Mouse (Mus musculus): ENCODE measurements around the gene Dbnl. TPM values are rescaled to one million over a fixed set of nuclear protein-coding genes. Genes with fewer than 3 reads are reported as not detected.

The Dbnl gene
- polyA plus RNA-seq, 1 experiment from 2014 or later = 86.7 TPM

- H3K4me3 ChIP-seq (ENCODE audit: low read length) = no peak overlapping the region
- no peak overlapping the region for H3K9ac ChIP-seq (ENCODE audit: low read length)
- H3K4me1 ChIP-seq (ENCODE audit: control insufficient read depth, insufficient read depth, low read length) = peaks cover 7% of the 10 kb centered on the region
- ATAC-seq (replicated peaks; ENCODE audit: extremely low read depth, insufficient read depth, low FRiP score) = no peak
- no peak overlapping the region for H3K27ac ChIP-seq (ENCODE audit: low read length)
- WGBS = 44% methylated on average over 1 of the region's 1 CpGs
- no peak overlapping the region for H3K4me2 ChIP-seq (ENCODE audit: low read depth, low read length)
- peaks cover 17% of the 10 kb centered on the region; the same call in 1 of the 2 replicates for H3K36me3 ChIP-seq (ENCODE audit: control insufficient read depth, insufficient read depth)
- H3K27me3 ChIP-seq (ENCODE audit: control insufficient read depth, insufficient read depth, low read length) = no peaks in the 10 kb centered on the region
- H3K9me3 ChIP-seq (replicated peaks; ENCODE audit: control insufficient read depth, low read length) = no peaks in the 10 kb centered on the region
Observed at GRCm38 (mm10) chr11:5836126-5836525, 47.8 kb downstream of the Dbnl start.

- H3K9ac ChIP-seq (ENCODE audit: low read length) = peak within 1 kb of the TSS; percentile 76
- H3K36me3 ChIP-seq (ENCODE audit: control insufficient read depth, insufficient read depth) = peaks cover 7% of the 10 kb centered on the region; the same call in 1 of the 2 replicates
- H3K27me3 ChIP-seq (ENCODE audit: control insufficient read depth, insufficient read depth, low read length) = no peaks in the 10 kb centered on the region
- under 1% methylated on average over 63 of the region's 63 CpGs for WGBS
- peak within 1 kb of the TSS; percentile 61 for H3K4me3 ChIP-seq (ENCODE audit: low read length)
- peak within 1 kb of the TSS; percentile 77 for H3K27ac ChIP-seq (ENCODE audit: low read length)
- peaks cover 5% of the 10 kb centered on the region for H3K4me1 ChIP-seq (ENCODE audit: control insufficient read depth, insufficient read depth, low read length)
- peaks cover 2% of the 10 kb centered on the region; the same call in 1 of the 2 replicates for H3K9me3 ChIP-seq (replicated peaks; ENCODE audit: control insufficient read depth, low read length)
- H3K4me2 ChIP-seq (ENCODE audit: low read depth, low read length) = peak within 1 kb of the TSS; percentile 71
- ATAC-seq (replicated peaks; ENCODE audit: extremely low read depth, insufficient read depth, low FRiP score) = peak; percentile 92
Observed at GRCm38 (mm10) chr11:5837251-5838246, 49.3 kb downstream of the Dbnl start, which contains the start of gene Polm. Gene Polm (minus strand): TSS chr11:5838016.

- Histone ChIP-seq H3K9me3 (replicated peaks; ENCODE audit: control insufficient read depth, low read length) (peaks cover 2% of the 10 kb centered on the region; the same call in 1 of the 2 replicates), H3K4me3 (ENCODE audit: low read length) (no peak overlapping the region), H3K27me3 (ENCODE audit: control insufficient read depth, insufficient read depth, low read length) (no peaks in the 10 kb centered on the region), H3K27ac (ENCODE audit: low read length) (no peak overlapping the region), H3K36me3 (ENCODE audit: control insufficient read depth, insufficient read depth) (no peaks in the 10 kb centered on the region), H3K4me2 (ENCODE audit: low read depth, low read length) (no peak overlapping the region), H3K9ac (ENCODE audit: low read length) (no peak overlapping the region), H3K4me1 (ENCODE audit: control insufficient read depth, insufficient read depth, low read length) (peaks cover 5% of the 10 kb centered on the region)
- WGBS = 82% methylated on average over 7 of the region's 7 CpGs
- ATAC-seq (replicated peaks; ENCODE audit: extremely low read depth, insufficient read depth, low FRiP score) = no peak
Observed at GRCm38 (mm10) chr11:5840346-5840745, 52.1 kb downstream of the Dbnl start.

GRCm38 (mm10) chr11:5841751-5842150 lies 53.5 kb downstream of the Dbnl start:
- H3K4me1 ChIP-seq (ENCODE audit: control insufficient read depth, insufficient read depth, low read length) = peaks cover 5% of the 10 kb centered on the region
- no peak overlapping the region for H3K9ac ChIP-seq (ENCODE audit: low read length)
- H3K27me3 ChIP-seq (ENCODE audit: control insufficient read depth, insufficient read depth, low read length) = no peaks in the 10 kb centered on the region
- whole genome bisulfite sequencing = 93% methylated on average over 2 of the region's 2 CpGs
- H3K4me3 ChIP-seq (ENCODE audit: low read length) = no peak overlapping the region
- no peaks in the 10 kb centered on the region for H3K36me3 ChIP-seq (ENCODE audit: control insufficient read depth, insufficient read depth)
- H3K27ac ChIP-seq (ENCODE audit: low read length) = no peak overlapping the region
- H3K4me2 ChIP-seq (ENCODE audit: low read depth, low read length) = no peak overlapping the region
- ATAC-seq (replicated peaks; ENCODE audit: extremely low read depth, insufficient read depth, low FRiP score) = no peak
- peaks cover 2% of the 10 kb centered on the region; the same call in 1 of the 2 replicates for H3K9me3 ChIP-seq (replicated peaks; ENCODE audit: control insufficient read depth, low read length)

GRCm38 (mm10) chr11:5843131-5843530 lies 54.8 kb downstream of the Dbnl start:
- ATAC-seq (replicated peaks; ENCODE audit: extremely low read depth, insufficient read depth, low FRiP score) = no peak
- Histone ChIP-seq H3K27ac (ENCODE audit: low read length) (no peak overlapping the region), H3K9me3 (replicated peaks; ENCODE audit: control insufficient read depth, low read length) (peaks cover 6% of the 10 kb centered on the region; the same call in 1 of the 2 replicates), H3K4me2 (ENCODE audit: low read depth, low read length) (no peak overlapping the region), H3K9ac (ENCODE audit: low read length) (no peak overlapping the region), H3K36me3 (ENCODE audit: control insufficient read depth, insufficient read depth) (no peaks in the 10 kb centered on the region), H3K27me3 (ENCODE audit: control insufficient read depth, insufficient read depth, low read length) (no peaks in the 10 kb centered on the region), H3K4me3 (ENCODE audit: low read length) (no peak overlapping the region), H3K4me1 (ENCODE audit: control insufficient read depth, insufficient read depth, low read length) (peaks cover 8% of the 10 kb centered on the region)
- WGBS = 75% methylated on average over 3 of the region's 3 CpGs

GRCm38 (mm10) chr11:5846639-5847345 lies 58.5 kb downstream of the Dbnl start:
- Histone ChIP-seq H3K27me3 (ENCODE audit: control insufficient read depth, insufficient read depth, low read length) (no peaks in the 10 kb centered on the region), H3K9me3 (replicated peaks; ENCODE audit: control insufficient read depth, low read length) (peaks cover 3% of the 10 kb centered on the region; the same call in 1 of the 2 replicates), H3K9ac (ENCODE audit: low read length) (no peak overlapping the region), H3K4me1 (ENCODE audit: control insufficient read depth, insufficient read depth, low read length) (peaks cover 24% of the 10 kb centered on the region), H3K4me3 (ENCODE audit: low read length) (no peak overlapping the region), H3K36me3 (ENCODE audit: control insufficient read depth, insufficient read depth) (no peaks in the 10 kb centered on the region), H3K27ac (ENCODE audit: low read length) (peak overlapping the region; percentile 63), H3K4me2 (ENCODE audit: low read depth, low read length) (no peak overlapping the region)
- peak; percentile 50; the same call in 1 of the 2 replicates for ATAC-seq (replicated peaks; ENCODE audit: extremely low read depth, insufficient read depth, low FRiP score)
- 36% methylated on average over 7 of the region's 7 CpGs for WGBS

- Histone ChIP-seq H3K36me3 (ENCODE audit: control insufficient read depth, insufficient read depth) (no peaks in the 10 kb centered on the region), H3K27me3 (ENCODE audit: control insufficient read depth, insufficient read depth, low read length) (no peaks in the 10 kb centered on the region), H3K27ac (ENCODE audit: low read length) (no peak overlapping the region), H3K4me1 (ENCODE audit: control insufficient read depth, insufficient read depth, low read length) (peaks cover 27% of the 10 kb centered on the region), H3K9me3 (replicated peaks; ENCODE audit: control insufficient read depth, low read length) (0 out of 2 replicates have a peak, but pooled peaks cover 3% of the 10 kb centered on the region), H3K9ac (ENCODE audit: low read length) (no peak overlapping the region), H3K4me3 (ENCODE audit: low read length) (no peak overlapping the region), H3K4me2 (ENCODE audit: low read depth, low read length) (no peak overlapping the region)
- WGBS = 44% methylated on average over 6 of the region's 6 CpGs
- no peak; the same call in 1 of the 2 replicates for ATAC-seq (replicated peaks; ENCODE audit: extremely low read depth, insufficient read depth, low FRiP score)
Observed at GRCm38 (mm10) chr11:5848741-5849140, 60.5 kb downstream of the Dbnl start.

GRCm38 (mm10) chr11:5849316-5849715 lies 61.0 kb downstream of the Dbnl start:
- no peaks in the 10 kb centered on the region for H3K27me3 ChIP-seq (ENCODE audit: control insufficient read depth, insufficient read depth, low read length)
- H3K9ac ChIP-seq (ENCODE audit: low read length) = no peak overlapping the region
- H3K4me2 ChIP-seq (ENCODE audit: low read depth, low read length) = no peak overlapping the region
- peaks cover 27% of the 10 kb centered on the region for H3K4me1 ChIP-seq (ENCODE audit: control insufficient read depth, insufficient read depth, low read length)
- 0 out of 2 replicates have a peak, but pooled peaks cover 3% of the 10 kb centered on the region for H3K9me3 ChIP-seq (replicated peaks; ENCODE audit: control insufficient read depth, low read length)
- no peak overlapping the region for H3K27ac ChIP-seq (ENCODE audit: low read length)
- no peak for ATAC-seq (replicated peaks; ENCODE audit: extremely low read depth, insufficient read depth, low FRiP score)
- WGBS = 58% methylated on average over 2 of the region's 2 CpGs
- H3K4me3 ChIP-seq (ENCODE audit: low read length) = no peak overlapping the region
- H3K36me3 ChIP-seq (ENCODE audit: control insufficient read depth, insufficient read depth) = no peaks in the 10 kb centered on the region
